Mouse (Mus musculus): ENCODE measurements at regions not wholly inside any gene's neighbourhood (a gene's known extent, or its start where the extent isn't known, plus 50 kb on each side); places are given as distances from the start of the nearest gene placed in this dataset.
A peak's percentile ranks its signal among the peaks of the same experiment; 100 is the strongest.

DNA sequence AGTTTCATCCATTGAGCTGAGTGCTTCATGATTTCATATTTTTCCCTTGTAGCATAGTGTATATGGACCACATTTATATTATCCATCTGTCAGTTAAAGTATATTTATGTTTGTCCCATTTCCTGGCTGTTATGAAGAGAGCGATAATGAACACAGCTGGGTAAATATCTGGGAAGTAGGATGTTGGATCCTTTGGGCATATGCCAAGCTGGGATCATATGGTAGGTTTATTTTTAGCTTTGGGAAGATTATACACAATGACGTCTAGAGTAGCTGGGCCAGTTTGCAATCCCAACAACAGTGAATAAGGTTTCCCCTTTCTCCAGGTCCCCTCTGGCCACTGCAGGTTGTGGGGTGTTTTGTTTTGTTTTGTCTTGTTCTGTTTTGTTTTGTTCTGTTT, 164.5 kb downstream of the Gm765 start:
- no peak for ATAC-seq (replicated peaks; ENCODE audit: insufficient number of reproducible peaks, low FRiP score, low TSS enrichment, low read depth)
- Histone ChIP-seq H3K4me3 (ENCODE audit: low read depth, low read length) (no peak overlapping the region), H3K9ac (replicated peaks; ENCODE audit: low read length) (no peak overlapping the region), H3K9me3 (replicated peaks; ENCODE audit: control insufficient read depth, low read length) (no peaks in the 10 kb centered on the region), H3K36me3 (replicated peaks; ENCODE audit: control insufficient read depth, insufficient read depth, low read depth, low read length) (no peaks in the 10 kb centered on the region), H3K4me2 (ENCODE audit: low read depth, low read length) (no peak overlapping the region), H3K27ac (replicated peaks; ENCODE audit: low read depth, low read length) (no peak overlapping the region), H3K4me1 (ENCODE audit: control insufficient read depth, insufficient read depth, low read length) (no peaks in the 10 kb centered on the region), H3K27me3 (ENCODE audit: control insufficient read depth, insufficient read depth, low read length) (no peaks in the 10 kb centered on the region)
- DNase-seq (ENCODE audit: low spot score) = no peak
- 60% methylated on average over 2 of the region's 2 CpGs for WGBS

DNA sequence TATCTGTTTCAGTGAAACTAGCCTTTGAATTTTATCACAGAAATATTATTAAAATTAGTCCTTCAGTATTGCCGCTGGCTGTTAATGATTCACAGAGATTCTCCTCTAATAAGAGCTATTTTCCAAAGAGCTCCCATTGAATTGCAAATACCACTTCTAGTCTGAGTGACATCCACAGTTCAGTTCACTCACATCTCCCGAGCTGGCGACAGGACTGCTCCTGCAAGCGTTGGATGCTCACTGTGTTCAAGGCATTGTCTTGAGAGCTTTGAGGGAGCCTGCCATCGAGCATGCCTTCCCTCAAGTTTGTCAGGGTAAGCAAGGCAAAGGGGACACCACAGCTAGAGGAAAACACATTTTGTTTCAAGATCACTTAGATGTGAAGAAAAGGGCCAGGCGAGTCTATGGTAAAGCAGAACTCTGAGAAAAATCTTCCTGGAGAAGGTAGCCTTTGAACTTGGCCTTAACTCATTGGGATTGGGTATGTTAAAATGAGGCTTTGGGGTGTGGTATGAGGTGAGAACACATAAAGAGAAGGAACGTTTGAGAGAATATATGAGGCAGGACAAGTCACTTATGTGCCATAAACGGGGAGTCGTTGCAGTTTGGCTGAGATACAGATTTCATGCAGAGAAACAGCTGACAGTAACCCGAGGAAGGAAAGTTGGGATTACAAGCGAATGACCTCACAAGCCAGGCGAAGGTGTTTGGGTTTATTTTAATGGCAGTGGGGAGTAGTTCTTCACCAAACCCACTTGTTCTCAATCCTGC, 193.3 kb downstream of the Gm765 start:
- Histone ChIP-seq H3K4me3 (ENCODE audit: low read depth, low read length) (no peak overlapping the region), H3K4me2 (ENCODE audit: low read depth, low read length) (no peak overlapping the region), H3K36me3 (replicated peaks; ENCODE audit: control insufficient read depth, insufficient read depth, low read depth, low read length) (no peaks in the 10 kb centered on the region), H3K4me1 (ENCODE audit: control insufficient read depth, insufficient read depth, low read length) (no peaks in the 10 kb centered on the region), H3K27me3 (ENCODE audit: control insufficient read depth, insufficient read depth, low read length) (no peaks in the 10 kb centered on the region), H3K27ac (replicated peaks; ENCODE audit: low read depth, low read length) (no peak overlapping the region), H3K9me3 (replicated peaks; ENCODE audit: control insufficient read depth, low read length) (no peaks in the 10 kb centered on the region), H3K9ac (replicated peaks; ENCODE audit: low read length) (no peak overlapping the region)
- DNase-seq (ENCODE audit: low spot score) (no peak), ATAC-seq (replicated peaks; ENCODE audit: insufficient number of reproducible peaks, low FRiP score, low TSS enrichment, low read depth) (no peak)
- WGBS = 72% methylated on average over 12 of the region's 12 CpGs

GRCm38 (mm10) chr6:98147855-98148254, 194.7 kb downstream of the Gm765 start:
- Histone ChIP-seq H3K4me2 (ENCODE audit: low read depth, low read length) (no peak overlapping the region), H3K27ac (replicated peaks; ENCODE audit: low read depth, low read length) (no peak overlapping the region), H3K9me3 (replicated peaks; ENCODE audit: control insufficient read depth, low read length) (no peaks in the 10 kb centered on the region), H3K36me3 (replicated peaks; ENCODE audit: control insufficient read depth, insufficient read depth, low read depth, low read length) (no peaks in the 10 kb centered on the region), H3K4me3 (ENCODE audit: low read depth, low read length) (no peak overlapping the region), H3K4me1 (ENCODE audit: control insufficient read depth, insufficient read depth, low read length) (no peaks in the 10 kb centered on the region), H3K27me3 (ENCODE audit: control insufficient read depth, insufficient read depth, low read length) (no peaks in the 10 kb centered on the region), H3K9ac (replicated peaks; ENCODE audit: low read length) (no peak overlapping the region)
- no peak for DNase-seq (ENCODE audit: low spot score)
- no peak for ATAC-seq (replicated peaks; ENCODE audit: insufficient number of reproducible peaks, low FRiP score, low TSS enrichment, low read depth)
- 71% methylated on average over 5 of the region's 5 CpGs for WGBS

- peak; percentile 70 for DNase-seq (ENCODE audit: low spot score)
- H3K27me3 ChIP-seq (ENCODE audit: control insufficient read depth, insufficient read depth, low read length) = no peaks in the 10 kb centered on the region; the same call in 1 of the 2 replicates
- no peaks in the 10 kb centered on the region for H3K9me3 ChIP-seq (replicated peaks; ENCODE audit: control insufficient read depth, low read length)
- no peaks in the 10 kb centered on the region for H3K36me3 ChIP-seq (replicated peaks; ENCODE audit: control insufficient read depth, insufficient read depth, low read depth, low read length)
- H3K27ac ChIP-seq (replicated peaks; ENCODE audit: low read depth, low read length) = no peak overlapping the region
- no peak overlapping the region for H3K4me3 ChIP-seq (ENCODE audit: low read depth, low read length)
- no peak overlapping the region for H3K4me2 ChIP-seq (ENCODE audit: low read depth, low read length)
- no peak overlapping the region for H3K9ac ChIP-seq (replicated peaks; ENCODE audit: low read length)
- no peak for ATAC-seq (replicated peaks; ENCODE audit: insufficient number of reproducible peaks, low FRiP score, low TSS enrichment, low read depth)
- 34% methylated on average over 2 of the region's 2 CpGs for WGBS
- no peaks in the 10 kb centered on the region for H3K4me1 ChIP-seq (ENCODE audit: control insufficient read depth, insufficient read depth, low read length)
Observed at GRCm38 (mm10) chr6:98132931-98133330, 209.6 kb downstream of the Gm765 start.

GRCm38 (mm10) chr6:98125434-98125833, 217.1 kb downstream of the Gm765 start:
- DNase-seq (ENCODE audit: low spot score) (peak; percentile 52), ATAC-seq (replicated peaks; ENCODE audit: insufficient number of reproducible peaks, low FRiP score, low TSS enrichment, low read depth) (no peak)
- H3K4me1 ChIP-seq (ENCODE audit: control insufficient read depth, insufficient read depth, low read length) = no peaks in the 10 kb centered on the region
- 30% methylated on average over 7 of the region's 7 CpGs for WGBS
- no peak overlapping the region for H3K9ac ChIP-seq (replicated peaks; ENCODE audit: low read length)
- H3K4me3 ChIP-seq (ENCODE audit: low read depth, low read length) = no peak overlapping the region
- no peaks in the 10 kb centered on the region for H3K9me3 ChIP-seq (replicated peaks; ENCODE audit: control insufficient read depth, low read length)
- no peaks in the 10 kb centered on the region for H3K27me3 ChIP-seq (ENCODE audit: control insufficient read depth, insufficient read depth, low read length)
- H3K27ac ChIP-seq (replicated peaks; ENCODE audit: low read depth, low read length) = 0 out of 2 replicates have a peak overlapping the region, but pooled peaks have one; percentile 16
- H3K36me3 ChIP-seq (replicated peaks; ENCODE audit: control insufficient read depth, insufficient read depth, low read depth, low read length) = no peaks in the 10 kb centered on the region
- no peak overlapping the region for H3K4me2 ChIP-seq (ENCODE audit: low read depth, low read length)

DNA sequence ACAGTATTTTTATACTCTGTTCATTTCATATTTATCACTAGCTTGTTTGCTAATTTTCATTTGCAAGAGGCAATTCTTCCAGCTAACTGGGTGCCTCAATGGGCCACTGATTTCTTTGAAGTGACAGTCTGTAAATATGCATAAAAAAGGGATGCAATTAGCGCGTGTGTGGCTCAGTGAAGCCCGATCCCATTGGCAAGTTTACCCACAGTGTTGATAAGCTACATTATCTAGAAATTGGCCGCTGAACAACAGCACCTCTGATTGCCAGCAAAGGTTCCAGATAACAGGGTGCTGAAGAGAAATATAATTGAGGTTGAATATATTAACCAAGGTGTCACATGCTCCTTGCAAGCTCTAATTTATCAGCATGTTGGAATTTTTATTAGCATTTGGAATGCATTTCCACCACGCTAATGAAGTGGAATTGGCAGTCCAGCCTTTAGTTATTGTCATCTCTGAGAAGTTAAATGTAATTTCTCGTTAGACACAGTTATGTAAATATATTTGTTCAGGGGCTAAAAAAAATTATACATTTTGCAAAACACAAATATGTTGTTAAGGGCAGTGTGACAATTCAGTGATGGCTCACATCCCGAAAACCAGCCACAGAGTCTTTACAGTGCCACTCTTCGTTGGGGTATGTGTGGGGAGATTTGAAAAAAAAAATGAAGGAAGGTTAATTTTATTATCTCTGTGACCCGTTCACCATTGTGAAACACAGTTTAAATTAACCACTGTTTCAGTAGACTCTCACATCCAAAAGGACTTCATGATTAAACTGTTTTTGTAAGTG, 224.0 kb downstream of the Gm765 start:
- Histone ChIP-seq H3K4me1 (ENCODE audit: control insufficient read depth, insufficient read depth, low read length) (no peaks in the 10 kb centered on the region), H3K27ac (replicated peaks; ENCODE audit: low read depth, low read length) (no peak overlapping the region), H3K9me3 (replicated peaks; ENCODE audit: control insufficient read depth, low read length) (no peaks in the 10 kb centered on the region), H3K36me3 (replicated peaks; ENCODE audit: control insufficient read depth, insufficient read depth, low read depth, low read length) (no peaks in the 10 kb centered on the region), H3K4me3 (ENCODE audit: low read depth, low read length) (no peak overlapping the region), H3K27me3 (ENCODE audit: control insufficient read depth, insufficient read depth, low read length) (no peaks in the 10 kb centered on the region), H3K4me2 (ENCODE audit: low read depth, low read length) (no peak overlapping the region), H3K9ac (replicated peaks; ENCODE audit: low read length) (no peak overlapping the region)
- DNase-seq (ENCODE audit: low spot score) (no peak), ATAC-seq (replicated peaks; ENCODE audit: insufficient number of reproducible peaks, low FRiP score, low TSS enrichment, low read depth) (no peak)
- WGBS = 71% methylated on average over 9 of the region's 9 CpGs

DNA sequence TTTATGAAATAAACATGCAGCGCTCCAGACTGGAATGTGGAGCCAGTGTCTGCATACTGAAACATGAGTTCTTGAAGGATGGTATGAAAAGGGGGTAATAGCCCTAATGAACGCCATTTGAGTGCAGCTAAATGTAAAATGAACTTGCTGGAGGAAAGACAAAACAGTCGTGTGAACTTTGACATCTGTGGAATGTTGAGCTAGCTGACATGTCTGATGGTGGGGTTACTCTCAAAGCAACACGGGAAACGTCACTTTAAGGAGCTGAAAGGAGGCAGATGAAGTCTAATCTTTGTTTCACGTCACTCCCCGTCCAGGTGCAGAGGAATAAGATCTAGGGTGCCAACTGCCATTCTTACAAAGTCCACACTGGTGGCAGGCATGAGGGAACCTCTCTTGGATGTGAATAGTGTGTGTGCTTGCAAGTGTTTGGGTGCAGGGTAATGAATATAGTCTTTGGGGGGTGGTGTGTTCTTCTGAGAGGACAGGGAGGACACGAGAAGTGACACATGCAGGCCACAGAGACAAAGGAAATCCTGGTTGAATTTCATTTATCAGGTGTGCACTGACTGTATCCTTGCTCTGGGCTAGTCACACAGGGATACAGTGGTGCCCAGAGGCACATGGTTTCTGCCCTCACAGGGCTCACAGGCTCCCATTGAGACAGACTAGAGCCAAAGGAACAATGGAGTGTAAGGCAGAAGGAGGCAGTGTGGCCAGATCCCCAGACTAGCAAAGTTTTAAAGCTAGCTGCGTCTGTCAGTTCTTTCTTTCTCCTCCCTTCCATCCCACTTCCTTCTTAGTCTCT, 228.0 kb downstream of the Gm765 start:
- H3K36me3 ChIP-seq (replicated peaks; ENCODE audit: control insufficient read depth, insufficient read depth, low read depth, low read length) = no peaks in the 10 kb centered on the region
- H3K27ac ChIP-seq (replicated peaks; ENCODE audit: low read depth, low read length) = peak overlapping the region; percentile 82
- no peaks in the 10 kb centered on the region for H3K27me3 ChIP-seq (ENCODE audit: control insufficient read depth, insufficient read depth, low read length)
- no peak overlapping the region for H3K4me3 ChIP-seq (ENCODE audit: low read depth, low read length)
- peak; percentile 67; the same call in 1 of the 2 replicates for ATAC-seq (replicated peaks; ENCODE audit: insufficient number of reproducible peaks, low FRiP score, low TSS enrichment, low read depth)
- peak; percentile 77 for DNase-seq (ENCODE audit: low spot score)
- WGBS = 12% methylated on average over 9 of the region's 9 CpGs
- no peaks in the 10 kb centered on the region for H3K9me3 ChIP-seq (replicated peaks; ENCODE audit: control insufficient read depth, low read length)
- H3K4me1 ChIP-seq (ENCODE audit: control insufficient read depth, insufficient read depth, low read length) = peaks cover 2% of the 10 kb centered on the region; the same call in 1 of the 2 replicates
- H3K4me2 ChIP-seq (ENCODE audit: low read depth, low read length) = no peak overlapping the region
- H3K9ac ChIP-seq (replicated peaks; ENCODE audit: low read length) = no peak overlapping the region

All from embryonic facial prominence, embryonic 11.5 days (tissue).